Mouse (Mus musculus): Measurements from ENCODE around the gene Ugt1a7c. TPM values are rescaled to one million over a fixed set of nuclear protein-coding genes. Genes with fewer than 3 reads are reported as not detected.

Ugt1a7c gene
- total and polyA plus RNA-seq, 3 experiments: not detected

DNA sequence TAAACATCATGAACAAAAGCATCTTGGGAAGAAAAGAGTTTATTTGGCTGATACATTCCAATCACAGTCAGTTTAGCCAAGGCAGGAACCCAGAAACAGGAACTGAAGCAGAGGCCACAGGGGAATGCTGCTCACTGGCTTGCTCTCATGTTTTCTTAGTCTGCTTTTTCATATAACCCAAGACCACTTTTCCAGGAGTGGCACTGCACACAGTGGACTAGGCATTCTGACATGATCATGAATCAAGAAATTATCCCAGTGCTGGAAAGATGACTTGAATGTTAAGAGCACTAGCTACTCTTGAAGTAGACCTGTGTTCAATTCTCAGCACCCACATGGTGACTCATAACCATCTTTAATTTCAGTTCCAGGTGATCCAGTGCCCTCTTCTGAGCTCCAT, 130.9 kb downstream of the Ugt1a7c start:
- H3K27ac ChIP-seq (ENCODE audit: control insufficient read depth, low read depth, low read length): no peak overlapping the region
- H3K9me3 ChIP-seq (replicated peaks; ENCODE audit: insufficient read depth, low read length): no peaks in the 10 kb centered on the region
- H3K27me3 ChIP-seq (ENCODE audit: control insufficient read depth in 1 of 2, insufficient read depth in 2 of 2, low read length in 2 of 2): no peaks in the 10 kb centered on the region
- H3K79me2 ChIP-seq (ENCODE audit: control insufficient read depth, insufficient read depth, low read length, poor library complexity): no peaks in the 10 kb centered on the region
- H3K4me1 ChIP-seq (ENCODE audit: control insufficient read depth in 1 of 2, insufficient read depth in 2 of 2, low read length in 2 of 2): no peaks in the 10 kb centered on the region
- no peaks in the 10 kb centered on the region for H3K36me3 ChIP-seq (ENCODE audit: control insufficient read depth in 1 of 2, insufficient read depth in 2 of 2, low read length in 2 of 2)
- DNase-seq (ENCODE audit: low read depth, low spot score): no peak
- no peak overlapping the region for H3K4me3 ChIP-seq (ENCODE audit: control insufficient read depth in 1 of 2, insufficient read depth in 1 of 2, low read depth in 2 of 2, low read length in 2 of 2)
- no peak overlapping the region for H3K9ac ChIP-seq (ENCODE audit: control insufficient read depth, low read depth, low read length, poor library complexity, severe bottlenecking)
- TF ChIP-seq RAD21 (IDR thresholded peaks at IDR 0.05; ENCODE audit: low read depth, low read length) (no peak), NRF1 (IDR thresholded peaks at IDR 0.05; ENCODE audit: insufficient read depth, low read depth, low read length, poor library complexity, severe bottlenecking) (no peak), ZC3H11A (IDR thresholded peaks at IDR 0.05; ENCODE audit: low read depth, low read length) (no peak), MXI1 (IDR thresholded peaks at IDR 0.05; ENCODE audit: low read depth, low read length) (no peak), MAFK (IDR thresholded peaks at IDR 0.05; ENCODE audit: borderline replicate concordance, low read depth, low read length) (no peak), MAX (IDR thresholded peaks at IDR 0.05; ENCODE audit: low read length) (no peak), USF1 (IDR thresholded peaks at IDR 0.05; ENCODE audit: low read depth, low read length) (no peak), POLR2AphosphoS5 (IDR thresholded peaks at IDR 0.05; ENCODE audit: borderline replicate concordance, low read depth, low read length) (no peak), EP300 (IDR thresholded peaks at IDR 0.05; ENCODE audit: low read depth in 1 of 2, low read length in 2 of 2) (no peak), GATA1 (IDR thresholded peaks at IDR 0.05; ENCODE audit: low read depth, low read length) (no peak), MEF2A (IDR thresholded peaks at IDR 0.05; ENCODE audit: extremely low read depth, insufficient replicate concordance, low read depth, low read length, poor library complexity, severe bottlenecking) (no peak), CHD1 (IDR thresholded peaks at IDR 0.05; ENCODE audit: low read depth, low read length) (no peak), ZKSCAN1 (IDR thresholded peaks at IDR 0.05; ENCODE audit: low read depth, low read length) (no peak), POLR2AphosphoS2 (IDR thresholded peaks at IDR 0.05; ENCODE audit: low read length) (no peak)

DNA sequence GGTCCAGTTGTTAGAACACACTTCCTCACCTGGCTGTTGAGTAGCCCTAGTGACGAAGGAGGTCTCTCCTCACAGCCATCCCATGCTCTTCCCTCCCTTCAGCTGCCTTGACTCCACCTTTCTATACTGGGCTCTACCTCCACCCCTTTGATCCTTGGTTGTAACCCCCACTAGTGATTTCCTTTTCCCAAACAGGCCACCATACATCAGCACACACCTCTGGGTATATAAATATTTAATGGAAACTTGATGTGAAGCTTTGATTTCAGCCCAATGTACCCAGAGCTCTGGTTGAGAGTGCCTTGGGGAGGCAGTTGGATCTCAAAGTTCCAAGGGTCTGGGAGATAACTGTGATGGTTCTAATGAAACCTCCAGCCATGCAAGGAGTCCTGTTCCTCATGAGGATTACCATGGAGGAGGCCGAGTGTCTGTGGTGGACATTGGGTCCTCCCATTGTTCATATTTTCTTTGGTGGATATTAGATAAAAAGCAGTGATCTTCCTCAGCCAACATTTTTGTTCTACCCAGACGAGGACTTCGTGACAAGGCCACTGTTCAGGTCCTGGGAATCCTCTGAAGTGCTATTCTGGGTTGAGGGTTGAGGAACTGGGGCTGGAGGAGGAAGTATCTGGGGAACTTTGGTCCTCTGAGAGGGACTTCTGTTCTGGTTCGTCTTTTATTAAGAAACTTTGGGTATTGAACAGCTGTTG, 132.0 kb downstream of the Ugt1a7c start, which contains the start of gene Mroh2a:
Gene Mroh2a, plus strand, starts transcription at position 317 of the 710 bp plus-strand sequence.
- H3K4me3 ChIP-seq (ENCODE audit: control insufficient read depth in 1 of 2, insufficient read depth in 1 of 2, low read depth in 2 of 2, low read length in 2 of 2): no peak within 1 kb of the TSS
- H3K9me3 ChIP-seq (replicated peaks; ENCODE audit: insufficient read depth, low read length): no peaks in the 10 kb centered on the region
- H3K4me1 ChIP-seq (ENCODE audit: control insufficient read depth in 1 of 2, insufficient read depth in 2 of 2, low read length in 2 of 2): no peaks in the 10 kb centered on the region
- TF ChIP-seq BHLHE40 (IDR thresholded peaks at IDR 0.05; ENCODE audit: borderline replicate concordance, low read depth, low read length) (no peak), USF1 (IDR thresholded peaks at IDR 0.05; ENCODE audit: low read depth, low read length) (no peak), GABPA (IDR thresholded peaks at IDR 0.05; ENCODE audit: low read depth, low read length) (no peak), POLR2AphosphoS5 (IDR thresholded peaks at IDR 0.05; ENCODE audit: borderline replicate concordance, low read depth, low read length) (no peak), CTCF (IDR thresholded peaks at IDR 0.05 in 2 of 3, conservative IDR thresholded peaks at IDR 0.05 in 1 of 3; ENCODE audit: control insufficient read depth in 1 of 3, insufficient read depth in 1 of 3, low read depth in 2 of 3, low read length in 3 of 3, poor library complexity in 1 of 3, severe bottlenecking in 1 of 3) (no peak), MEF2A (IDR thresholded peaks at IDR 0.05; ENCODE audit: extremely low read depth, insufficient replicate concordance, low read depth, low read length, poor library complexity, severe bottlenecking) (no peak), MYC (IDR thresholded peaks at IDR 0.05; ENCODE audit: low read depth, low read length) (no peak), MAFK (IDR thresholded peaks at IDR 0.05; ENCODE audit: borderline replicate concordance, low read depth, low read length) (no peak), POLR2AphosphoS2 (IDR thresholded peaks at IDR 0.05; ENCODE audit: low read length) (no peak), JUND (IDR thresholded peaks at IDR 0.05; ENCODE audit: low read depth, low read length) (no peak), MYB (IDR thresholded peaks at IDR 0.05; ENCODE audit: low read depth, low read length) (no peak), RAD21 (IDR thresholded peaks at IDR 0.05; ENCODE audit: low read depth, low read length) (no peak), CHD1 (IDR thresholded peaks at IDR 0.05; ENCODE audit: low read depth, low read length) (no peak)
- H3K27ac ChIP-seq (ENCODE audit: control insufficient read depth, low read depth, low read length): no peak within 1 kb of the TSS
- H3K9ac ChIP-seq (ENCODE audit: control insufficient read depth, low read depth, low read length, poor library complexity, severe bottlenecking): no peak within 1 kb of the TSS
- no peaks in the 10 kb centered on the region for H3K79me2 ChIP-seq (ENCODE audit: control insufficient read depth, insufficient read depth, low read length, poor library complexity)
- no peaks in the 10 kb centered on the region for H3K27me3 ChIP-seq (ENCODE audit: control insufficient read depth in 1 of 2, insufficient read depth in 2 of 2, low read length in 2 of 2)
- no peaks in the 10 kb centered on the region for H3K36me3 ChIP-seq (ENCODE audit: control insufficient read depth in 1 of 2, insufficient read depth in 2 of 2, low read length in 2 of 2)
- peak; percentile 35 for DNase-seq (ENCODE audit: low read depth, low spot score)
